Mouse (Mus musculus) adrenal gland, postnatal 14 days (tissue): ENCODE measurements around the gene Slc40a1. TPM values are rescaled to one million over a fixed set of nuclear protein-coding genes. Genes with fewer than 3 reads are reported as not detected.

ENCODE experiments used
- DNase-seq: peaks from one replicate; pipeline ENCODE4 v3.0.0; 2021; ENCODE audit warnings: mixed read lengths
- total RNA-seq: library from RNA; stranded (reverse); gene quantifications from 2 replicates; pipeline ENCODE4 v1.2.3, GENCODE M21; 2021

Slc40a1 gene
- total RNA-seq, 1 experiment from 2014 or later = 32.3 TPM

DNA sequence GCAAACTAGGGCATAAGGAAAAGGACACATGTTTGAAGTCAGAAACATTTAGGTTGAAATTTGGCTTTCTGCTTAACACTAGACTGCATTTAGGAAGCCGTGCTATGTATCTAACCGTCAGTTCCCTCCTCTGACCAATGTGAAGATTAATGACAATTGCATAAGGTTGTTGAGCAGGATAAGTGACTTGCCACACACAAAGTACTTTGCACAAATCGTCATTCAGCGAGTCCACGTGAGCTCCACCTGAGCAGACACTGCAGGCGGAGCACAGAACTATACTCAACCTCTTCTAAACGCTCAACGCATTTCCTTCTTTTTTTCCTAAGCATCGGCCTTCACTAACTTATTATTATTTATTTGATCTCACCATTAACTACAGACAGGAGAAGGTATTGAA is 39.5 kb downstream of the Slc40a1 start:
- DNase-seq = no peak

DNA sequence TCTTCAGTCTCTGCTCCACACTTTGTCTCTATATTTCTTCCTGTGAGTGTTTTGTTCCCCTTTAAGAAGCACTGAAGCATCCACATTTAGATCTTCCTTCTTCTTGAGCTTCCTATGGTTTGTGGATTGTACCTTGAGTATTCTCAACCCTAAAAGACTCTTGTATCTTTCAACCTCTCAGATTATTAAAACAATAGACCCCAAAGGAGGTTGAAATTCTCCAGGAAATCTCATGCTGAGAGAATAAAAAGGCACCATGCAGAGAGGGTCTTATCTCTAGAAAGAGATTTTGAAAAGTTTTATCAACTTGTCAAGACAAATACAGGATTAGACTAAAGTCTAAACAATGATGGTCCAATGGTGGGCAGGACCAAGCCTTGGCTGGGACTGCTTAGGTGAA is 42.9 kb downstream of the Slc40a1 start:
- DNase-seq = no peak

DNA sequence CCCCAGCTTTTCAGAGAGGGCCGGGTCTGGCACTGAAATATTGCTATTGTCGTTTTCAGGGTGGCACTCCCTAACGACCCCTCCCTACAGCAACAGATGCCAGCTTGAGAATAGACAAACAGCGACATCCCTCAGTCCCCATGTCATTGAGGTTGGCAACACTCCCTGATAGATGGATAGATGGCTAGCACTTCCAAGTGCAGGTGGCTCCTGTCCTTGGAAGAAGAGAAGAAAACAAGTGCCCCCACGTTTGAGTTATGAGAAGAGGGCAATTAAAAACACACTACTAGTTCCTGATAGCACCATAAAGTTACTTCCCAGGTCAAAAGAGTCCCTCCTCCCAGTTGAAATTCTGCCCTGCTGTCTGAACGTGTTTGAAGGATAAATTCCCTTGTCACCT is 44.2 kb downstream of the Slc40a1 start:
- DNase-seq = no peak

DNA sequence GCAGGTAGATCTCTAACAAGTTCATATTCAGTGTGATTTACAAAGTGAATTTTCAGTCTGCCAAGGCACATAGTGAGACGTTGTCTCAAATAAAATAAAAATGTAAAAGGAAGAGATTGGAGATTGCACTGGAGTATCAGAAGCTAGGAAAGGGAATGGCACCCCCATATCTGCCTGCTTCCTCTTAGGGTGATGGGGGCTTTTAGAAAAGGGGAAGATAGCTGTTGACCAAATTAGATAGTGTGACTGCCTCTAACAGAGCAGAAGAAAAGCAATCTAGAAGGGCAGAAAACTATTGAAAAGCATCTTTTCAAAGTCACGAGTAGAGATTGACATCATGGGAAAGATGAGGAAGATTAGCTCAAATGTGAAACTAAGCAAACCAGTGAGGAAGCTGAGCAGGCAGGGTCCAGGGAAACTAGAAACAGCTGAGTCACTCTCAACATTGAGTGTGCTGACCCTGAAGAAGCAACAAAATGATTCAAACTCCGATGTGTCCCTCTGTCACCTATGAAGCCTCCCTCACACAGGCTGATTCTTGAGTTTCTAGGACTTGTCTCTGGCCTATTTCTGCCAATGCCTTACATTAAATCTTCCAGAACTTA is 45.0 kb downstream of the Slc40a1 start:
- no peak for DNase-seq

DNA sequence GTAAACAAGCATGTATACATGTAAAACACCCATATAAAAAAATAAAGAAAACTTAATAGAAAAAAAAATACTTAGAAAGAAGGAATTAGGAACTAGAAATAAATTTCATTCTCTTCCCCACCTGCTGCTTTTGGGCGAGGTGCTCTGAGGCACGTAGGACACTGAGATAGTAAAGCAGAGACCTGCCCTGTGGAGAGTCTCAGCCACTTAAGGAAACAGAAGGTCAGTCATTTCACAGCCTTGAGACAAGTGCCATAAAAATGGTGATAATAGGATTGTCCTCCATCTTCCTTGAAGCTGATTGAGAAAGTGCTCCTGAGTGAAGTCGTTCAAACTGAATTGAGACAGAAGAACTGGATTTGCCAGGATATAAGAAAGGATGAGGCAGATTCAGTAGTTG is 48.9 kb downstream of the Slc40a1 start:
- DNase-seq = no peak

DNA sequence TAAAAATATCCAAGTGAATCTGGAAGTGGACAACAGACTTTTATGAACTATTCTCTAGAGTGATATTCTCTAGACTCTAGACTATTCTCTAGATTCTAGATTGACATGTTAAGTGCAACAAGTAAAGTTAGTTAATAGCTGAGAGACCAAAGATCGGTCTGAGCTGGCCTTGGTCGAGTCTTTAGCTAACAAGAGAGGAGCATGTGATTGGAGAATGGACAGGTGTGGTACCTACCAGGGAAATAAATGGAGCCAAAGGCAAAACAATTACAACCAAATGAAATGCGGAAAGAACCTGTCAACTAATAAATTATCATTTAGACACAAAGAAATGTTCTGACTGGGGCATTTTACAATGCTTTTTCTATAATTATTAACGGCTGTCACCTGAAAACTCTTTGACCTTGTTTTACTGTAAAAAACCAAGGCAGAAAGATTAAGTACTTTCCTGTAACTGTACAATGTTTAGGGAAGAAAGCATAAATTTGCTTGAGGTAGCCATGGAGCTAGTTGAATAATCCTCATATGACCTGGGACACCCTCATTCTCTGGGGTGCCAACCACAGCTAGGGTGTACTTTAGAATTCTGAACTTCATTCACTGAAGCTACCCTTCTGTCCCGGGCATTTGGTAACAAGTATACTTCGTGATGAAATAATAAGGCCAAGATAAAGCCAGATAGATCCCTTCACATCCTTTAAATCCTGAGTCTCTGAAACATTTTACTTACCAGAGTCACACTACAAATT is 49.7 kb downstream of the Slc40a1 start:
- no peak for DNase-seq

DNA sequence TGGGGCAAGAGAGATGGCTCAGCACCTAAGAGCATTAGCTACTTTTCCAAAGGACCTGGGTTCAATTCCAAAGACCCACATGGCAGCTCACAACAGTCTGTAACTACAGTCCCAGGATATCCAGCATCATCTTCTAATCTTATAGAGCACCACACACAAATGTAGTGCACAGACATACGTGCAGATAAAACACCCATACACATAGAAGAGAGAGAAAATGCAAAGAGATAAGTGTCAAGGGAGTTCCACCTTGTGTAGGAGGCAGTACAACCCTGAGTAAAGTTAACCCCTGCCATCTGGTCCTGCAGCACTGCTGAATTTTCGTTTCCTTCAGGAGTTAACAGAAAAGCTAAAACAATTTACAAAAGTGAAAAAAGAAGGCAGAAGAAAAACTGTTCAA is 50.7 kb downstream of the Slc40a1 start:
- no peak for DNase-seq

DNA sequence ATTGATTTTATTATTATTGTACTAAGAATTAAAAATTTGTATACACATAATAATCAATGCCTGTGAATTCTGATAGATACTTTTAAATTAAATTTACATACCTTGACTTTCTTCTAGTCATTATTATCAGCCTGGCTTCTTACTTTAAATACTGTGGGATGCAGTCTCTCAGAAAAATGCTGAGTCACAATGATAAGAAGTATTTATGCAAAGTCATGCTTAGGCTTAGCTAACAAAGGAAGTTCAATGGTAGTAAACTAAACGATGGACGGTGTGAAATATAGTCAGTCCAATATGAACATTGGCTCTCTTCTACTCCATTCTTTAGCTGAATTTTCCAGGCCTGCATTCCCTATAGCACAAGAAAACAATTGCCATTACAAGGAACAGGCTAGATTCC is 53.1 kb downstream of the Slc40a1 start:
- DNase-seq = no peak

DNA sequence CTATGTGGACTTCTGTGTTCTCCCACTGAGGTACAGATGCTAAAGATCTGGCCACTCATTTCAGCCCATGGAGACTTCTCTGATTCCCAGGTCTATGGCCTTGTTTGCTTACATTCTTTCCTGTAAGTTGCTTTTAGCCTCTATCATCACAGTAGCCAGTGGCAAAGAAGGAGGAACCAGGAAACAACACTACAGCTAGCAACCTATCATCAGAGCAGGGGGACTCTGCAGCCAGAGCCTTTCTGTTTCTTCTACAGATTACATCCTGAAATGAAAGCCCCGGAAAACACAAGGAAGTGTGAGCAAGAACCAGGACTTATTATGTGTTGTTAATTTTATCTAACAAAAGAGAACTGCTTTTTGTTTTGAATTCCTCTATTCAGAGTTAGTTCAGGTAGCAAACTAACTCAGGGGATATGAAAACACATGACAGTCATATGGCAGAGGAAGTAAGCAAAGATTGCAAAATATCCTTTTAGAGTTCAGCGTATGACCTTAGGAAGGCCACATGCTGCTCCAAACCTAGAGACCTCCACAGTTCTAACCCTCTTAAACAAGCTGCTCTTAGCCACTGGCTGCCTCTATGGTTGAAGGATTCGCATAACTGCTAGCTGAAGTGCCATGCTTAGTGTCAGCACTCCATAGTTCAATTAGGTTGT is 57.7 kb downstream of the Slc40a1 start:
- no peak for DNase-seq

DNA sequence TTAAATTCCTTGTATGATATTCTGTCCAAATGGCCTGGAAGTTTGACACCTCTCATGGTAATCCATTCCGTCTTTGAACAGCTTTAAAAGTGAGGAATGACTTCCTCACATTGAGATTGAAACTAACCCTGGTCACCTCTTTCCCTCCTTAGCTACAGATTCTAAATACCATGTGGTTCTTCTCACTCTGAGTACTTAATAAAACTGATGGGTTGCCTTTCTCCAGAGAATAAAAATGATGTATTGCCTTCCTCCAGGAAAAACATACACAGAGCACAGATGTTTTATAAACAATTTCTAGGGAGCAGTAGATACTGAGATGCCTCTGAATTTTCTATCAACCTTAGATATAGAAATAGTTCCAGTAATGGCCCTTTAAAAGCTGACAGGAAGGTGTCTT is 58.3 kb downstream of the Slc40a1 start:
- no peak for DNase-seq

DNA sequence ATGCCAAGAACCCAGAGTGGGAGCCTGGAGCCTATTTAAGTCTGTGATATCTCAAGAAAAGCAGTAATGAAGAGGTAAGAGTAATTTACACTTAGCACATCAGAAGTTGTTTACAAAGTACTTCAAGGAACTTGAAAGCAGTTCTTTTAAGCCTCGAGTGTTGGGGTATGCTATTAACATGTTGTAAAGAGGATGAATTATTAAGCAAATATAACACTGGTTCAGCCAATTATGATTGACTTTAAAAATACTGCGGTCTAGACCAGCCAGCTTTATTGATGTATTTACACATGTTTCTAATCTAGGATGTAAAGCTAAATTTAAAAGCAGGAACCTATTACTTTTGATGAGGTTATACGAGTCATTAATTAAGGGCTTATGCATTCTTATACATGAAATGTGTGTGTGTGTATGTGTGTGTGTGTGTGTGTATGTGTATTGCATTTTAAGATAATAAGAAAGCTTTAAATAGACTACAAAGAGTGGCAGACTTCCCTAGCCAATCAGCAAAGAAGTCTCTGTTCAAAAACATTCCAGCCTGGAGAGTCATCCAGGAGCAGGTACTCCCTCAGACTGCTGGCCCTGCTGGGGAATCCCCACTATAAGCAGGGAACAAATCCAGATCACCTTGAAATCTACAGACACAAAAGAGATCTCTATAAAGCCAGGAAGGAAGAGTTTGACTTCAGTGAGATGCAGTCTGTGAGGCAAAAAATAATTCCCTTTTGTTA is 59.9 kb downstream of the Slc40a1 start:
- DNase-seq = no peak

DNA sequence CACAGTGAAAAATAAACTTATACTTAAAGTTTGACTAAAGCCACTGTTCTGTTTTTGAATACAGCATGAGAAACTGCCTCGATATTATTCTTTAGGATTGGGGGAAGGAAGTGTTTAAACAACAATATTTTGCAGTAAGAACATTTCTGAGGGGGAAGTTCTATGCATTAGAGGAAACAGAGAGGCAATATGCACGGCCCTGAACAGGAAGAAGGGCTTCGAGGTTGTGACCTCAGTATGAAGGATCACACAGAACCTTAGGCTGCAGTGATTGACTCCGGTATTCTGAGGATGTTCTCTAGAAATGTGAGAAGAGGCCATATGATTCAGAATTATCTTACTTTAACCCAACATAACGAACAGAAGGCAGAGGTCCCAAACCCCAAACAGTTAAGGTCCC is 60.6 kb downstream of the Slc40a1 start:
- no peak for DNase-seq

DNA sequence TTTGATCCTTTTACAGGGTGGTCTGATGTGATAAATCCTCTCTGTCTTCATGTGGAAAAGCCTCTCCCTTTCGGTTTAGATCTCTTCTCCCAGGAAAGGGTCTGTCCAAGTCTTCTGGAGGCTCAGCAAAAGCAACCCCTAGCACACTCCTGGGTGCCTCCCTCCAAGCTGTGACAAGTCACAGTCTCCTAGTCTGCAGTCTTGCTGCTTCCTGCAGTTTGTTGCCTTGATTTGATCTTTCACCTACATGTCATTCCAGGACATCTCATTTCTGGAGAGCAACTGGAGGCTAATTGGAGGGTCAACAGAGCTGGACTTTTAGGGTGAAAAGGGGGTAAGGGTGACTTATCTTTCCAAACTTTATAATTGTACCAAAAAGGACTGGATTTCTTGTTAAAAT is 61.0 kb downstream of the Slc40a1 start:
- peak; percentile 11 for DNase-seq

DNA sequence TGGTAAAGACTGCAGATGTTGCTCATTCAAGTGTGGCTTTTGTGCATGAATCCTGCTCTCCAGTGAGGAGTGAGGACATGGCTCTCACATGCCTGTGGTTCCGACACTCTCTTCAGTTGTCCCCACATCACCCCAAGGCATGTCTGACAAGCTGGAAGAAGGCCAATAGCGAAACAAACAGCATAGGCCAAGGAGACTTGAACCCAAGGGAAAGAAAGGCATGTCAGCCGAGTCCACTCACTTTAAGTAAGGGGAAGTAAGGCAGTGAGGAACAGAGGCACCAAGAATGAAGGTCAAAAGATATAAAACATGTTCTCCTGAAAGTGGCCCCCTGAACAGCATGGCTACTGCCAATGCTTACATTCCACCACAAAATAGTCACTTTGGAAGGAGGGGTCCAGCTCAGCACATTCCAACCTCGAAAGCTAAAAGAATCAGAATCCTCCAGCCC is 61.7 kb downstream of the Slc40a1 start:
- peak; percentile 39 for DNase-seq

DNA sequence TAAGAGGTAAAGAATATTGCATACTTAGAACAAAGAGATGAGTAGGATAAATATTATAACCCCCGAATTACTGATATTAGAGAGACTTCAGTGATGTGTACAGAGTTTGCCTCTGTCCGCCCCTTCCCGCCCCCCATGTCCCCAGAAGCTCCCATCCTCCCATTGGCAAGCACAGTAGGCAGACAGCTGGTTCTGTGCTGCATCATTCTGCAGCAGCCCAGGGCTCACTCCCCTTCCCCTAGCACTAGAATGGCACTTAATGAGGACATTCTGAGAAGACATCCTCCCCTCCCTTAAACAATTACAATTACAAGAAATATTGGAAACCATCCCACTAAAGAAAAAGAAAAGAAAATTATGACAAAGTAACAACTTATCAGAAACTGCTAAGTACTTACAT is 62.7 kb downstream of the Slc40a1 start:
- DNase-seq = no peak

DNA sequence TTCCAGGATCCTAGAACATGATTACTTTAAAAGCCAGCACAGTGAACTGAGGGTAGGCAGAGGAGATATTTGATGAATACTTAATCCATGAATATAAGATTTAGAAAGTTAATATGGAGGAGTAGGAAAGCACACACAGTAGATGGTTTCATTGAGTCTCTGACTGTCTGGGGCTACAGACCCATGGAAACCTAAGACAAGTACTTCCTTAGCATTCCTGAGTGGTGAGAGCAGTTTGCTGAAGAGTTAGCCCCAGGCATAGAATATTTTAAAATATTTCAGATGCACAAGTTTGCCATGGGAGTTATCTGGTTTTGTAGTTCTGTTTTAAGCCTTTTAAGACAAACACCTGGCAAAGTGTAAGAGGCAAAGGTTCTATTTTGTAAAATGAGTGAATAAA is 65.2 kb downstream of the Slc40a1 start:
- no peak for DNase-seq

DNA sequence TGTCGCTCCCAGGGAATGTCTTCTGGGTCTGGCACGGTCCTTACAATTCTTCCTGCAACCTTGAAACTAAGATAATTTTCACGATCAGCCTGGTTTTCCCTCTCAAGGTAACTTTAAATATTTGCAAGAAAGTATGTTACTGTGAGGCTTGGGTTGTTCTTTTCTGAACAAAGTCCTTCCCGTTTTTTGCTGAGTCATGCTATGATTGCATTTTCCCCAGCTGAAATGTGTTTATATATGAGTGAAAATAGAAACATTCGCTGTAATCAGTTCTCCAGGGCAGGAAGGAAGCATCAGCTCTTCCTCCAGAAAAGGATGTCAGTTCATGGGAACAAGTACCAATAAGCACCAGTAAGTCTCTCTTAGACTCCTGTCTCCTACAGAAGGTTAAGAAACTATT is 66.0 kb downstream of the Slc40a1 start:
- DNase-seq = no peak

Other genes starting within 250 kb of the Slc40a1 start
- 44.4 and 48.6 TPM in 2 replicates for gene Wdr75, start 131.4 kb downstream of the Slc40a1 start, total RNA-seq
- gene Gm5269, start 36.2 kb downstream of the Slc40a1 start, total RNA-seq = not detected in 2 replicates
- 2.3 TPM in 2 replicates for gene Dnah7b, start 139.8 kb upstream of the Slc40a1 start, total RNA-seq